Mouse (Mus musculus): ENCODE data around the gene Fam107a.
A peak's percentile ranks its signal among the peaks of the same experiment; 100 is the strongest.

Gene Fam107a

GRCm38 (mm10) chr14:8316366-8317193 is 1.2 kb downstream of the Fam107a start:
- no peak for DNase-seq (ENCODE audit: low spot score in 2 of 2)

- no peak for DNase-seq (ENCODE audit: low spot score in 2 of 2)
These were observed 2.7 kb downstream of the Fam107a start for GRCm38 (mm10) chr14:8315169-8315568.

GRCm38 (mm10) chr14:8314536-8314935 is 3.3 kb downstream of the Fam107a start:
- no peak for DNase-seq (ENCODE audit: low spot score in 2 of 2)

- DNase-seq (ENCODE audit: low spot score in 2 of 2), result no peak
These were observed 3.9 kb downstream of the Fam107a start for GRCm38 (mm10) chr14:8313877-8314276.

- no peak for DNase-seq (ENCODE audit: low spot score in 2 of 2)
These were observed 8.1 kb downstream of the Fam107a start for GRCm38 (mm10) chr14:8309621-8310141.

- DNase-seq (ENCODE audit: low spot score in 2 of 2), result no peak
These were observed 9.2 kb downstream of the Fam107a start for GRCm38 (mm10) chr14:8308650-8309049.

- DNase-seq (ENCODE audit: low spot score in 2 of 2), result no peak
These were observed 10.9 kb downstream of the Fam107a start for GRCm38 (mm10) chr14:8306884-8307283.

GRCm38 (mm10) chr14:8305014-8305413 is 12.8 kb downstream of the Fam107a start:
- no peak for DNase-seq (ENCODE audit: low spot score in 2 of 2)

GRCm38 (mm10) chr14:8304082-8304481 is 13.7 kb downstream of the Fam107a start:
- no peak for DNase-seq (ENCODE audit: low spot score in 2 of 2)

- DNase-seq (ENCODE audit: low spot score in 2 of 2), result no peak
These were observed 15.1 kb downstream of the Fam107a start for GRCm38 (mm10) chr14:8302687-8303086.

GRCm38 (mm10) chr14:8300281-8300680 is 17.5 kb downstream of the Fam107a start:
- peak in 1 of 2 experiments; percentile 77 for DNase-seq (ENCODE audit: low spot score in 2 of 2)

- no peak for DNase-seq (ENCODE audit: low spot score in 2 of 2)
These were observed 19.9 kb downstream of the Fam107a start for GRCm38 (mm10) chr14:8297889-8298293.

- DNase-seq (ENCODE audit: low spot score in 2 of 2), result no peak
These were observed 23.6 kb downstream of the Fam107a start for GRCm38 (mm10) chr14:8294257-8294656.

- peak; percentile 53 to 84 for DNase-seq (ENCODE audit: low spot score in 2 of 2)
These were observed 31.2 kb downstream of the Fam107a start for GRCm38 (mm10) chr14:8286595-8286994.

- peak in 1 of 2 experiments; percentile 12 for DNase-seq (ENCODE audit: low spot score in 2 of 2)
These were observed 34.0 kb downstream of the Fam107a start for GRCm38 (mm10) chr14:8283784-8284183.

GRCm38 (mm10) chr14:8271281-8271680 is 46.5 kb downstream of the Fam107a start:
- DNase-seq (ENCODE audit: low spot score in 2 of 2), result peak in 1 of 2 experiments; percentile 6

- no peak for DNase-seq (ENCODE audit: low spot score in 2 of 2)
These were observed 53.4 kb downstream of the Fam107a start for GRCm38 (mm10) chr14:8264378-8264777.

GRCm38 (mm10) chr14:8262242-8262641 is 55.6 kb downstream of the Fam107a start:
- DNase-seq (ENCODE audit: low spot score in 2 of 2), result no peak

- DNase-seq (ENCODE audit: low spot score in 2 of 2), result no peak
These were observed 57.6 kb downstream of the Fam107a start for GRCm38 (mm10) chr14:8260214-8260613.

- DNase-seq (ENCODE audit: low spot score in 2 of 2), result no peak
These were observed 58.7 kb downstream of the Fam107a start, which contains the start of gene Acox2 for GRCm38 (mm10) chr14:8259166-8259565. Acox2 (minus strand) TSS chr14:8259353.

GRCm38 (mm10) chr14:8258752-8259151 is 59.1 kb downstream of the Fam107a start:
- DNase-seq (ENCODE audit: low spot score in 2 of 2), result no peak

- DNase-seq (ENCODE audit: low spot score in 2 of 2), result no peak
These were observed 59.5 kb downstream of the Fam107a start for GRCm38 (mm10) chr14:8258335-8258627.

- no peak for DNase-seq (ENCODE audit: low spot score in 2 of 2)
These were observed 60.1 kb downstream of the Fam107a start for GRCm38 (mm10) chr14:8257521-8258334.

All from spleen, postnatal 4 days (tissue).